Mouse (Mus musculus): ENCODE measurements around the gene Cd151. TPM values are rescaled to one million over a fixed set of nuclear protein-coding genes. Genes with fewer than 3 reads are reported as not detected.

Gene Cd151
- total RNA-seq, 2 experiments from 2014 or later = 297 to 312 TPM

- intact Hi-C loops (cut with DNase I) = no loop called here
- peak in 1 of 2 experiments; percentile 63 for DNase-seq
Observed at GRCm38 (mm10) chr7:141469901-141470636, 2.9 kb downstream of the Cd151 start.

DNA sequence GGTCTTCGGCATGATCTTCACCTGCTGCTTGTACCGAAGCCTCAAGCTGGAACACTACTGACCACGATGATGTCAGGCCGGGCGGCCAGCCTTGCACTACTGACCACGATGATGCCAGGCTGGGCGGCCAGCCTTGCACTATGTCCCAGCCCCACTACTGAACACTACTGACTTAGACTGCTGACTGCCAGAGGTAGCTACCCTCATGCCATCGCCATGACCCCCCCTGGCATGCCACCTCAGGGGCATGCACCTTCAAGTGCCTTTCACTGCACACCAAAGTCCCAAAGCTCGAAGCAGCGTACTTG lies 3.4 kb downstream of the Cd151 start:
- DNase-seq = no peak
- intact Hi-C loops (cut with DNase I) = no loop called here

DNA sequence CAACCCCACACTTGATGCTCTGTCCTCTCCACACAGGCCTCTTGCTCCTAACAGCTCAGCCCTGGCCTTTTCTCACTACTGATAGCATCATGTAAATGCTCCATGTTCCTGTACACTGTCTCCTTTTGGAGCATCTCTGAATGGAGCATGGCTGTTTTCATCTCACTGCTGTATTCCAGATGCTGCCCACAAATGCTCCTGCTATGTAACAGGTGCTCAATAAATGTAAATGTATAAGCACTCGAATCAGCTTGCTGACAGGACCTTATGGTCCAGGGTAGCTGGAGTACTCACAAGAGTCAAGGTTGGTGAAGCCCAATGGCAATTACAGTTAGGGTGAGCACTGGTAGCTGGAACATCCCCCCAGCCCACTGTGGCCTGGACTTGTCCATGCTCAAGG lies 4.0 kb downstream of the Cd151 start:
- DNase-seq = no peak
- intact Hi-C loops (cut with DNase I) = no loop called here

GRCm38 (mm10) chr7:141472226-141472625 lies 5.0 kb downstream of the Cd151 start:
- intact Hi-C loops (cut with DNase I) = no loop called here

DNA sequence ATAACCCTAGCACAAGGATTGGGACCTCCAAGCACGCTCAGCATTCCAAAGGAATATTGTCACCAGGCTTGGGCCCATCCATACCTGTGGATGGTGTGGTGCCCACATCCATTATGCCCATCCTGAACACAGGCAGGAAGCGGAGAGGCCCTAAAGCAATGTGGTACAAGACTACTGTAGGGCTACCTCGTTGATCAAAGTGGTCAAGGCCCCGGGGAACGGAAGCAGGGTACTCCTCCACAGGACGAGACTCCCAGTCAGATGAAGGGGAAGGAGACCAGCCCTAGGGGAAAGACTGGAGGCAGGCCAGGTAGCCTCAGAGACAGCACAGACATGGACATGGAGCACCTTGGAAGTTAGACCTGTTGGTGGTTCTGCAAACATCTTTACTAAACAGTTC lies 5.6 kb downstream of the Cd151 start:
- intact Hi-C loops (cut with DNase I) = no loop called here
- no peak for DNase-seq

More at GRCm38 (mm10) chr7:141472226-141472625, 5.0 kb downstream of the Cd151 start:
- no peak for DNase-seq

- intact Hi-C loops (cut with DNase I) = no loop called here
- no peak for DNase-seq
Observed at GRCm38 (mm10) chr7:141474160-141474559, 7.0 kb downstream of the Cd151 start.

GRCm38 (mm10) chr7:141475011-141475804 lies 8.0 kb downstream of the Cd151 start, which contains the start of the genes Polr2l and Tspan4:
Gene Polr2l (minus strand): TSS chr7:141475132.
Gene Tspan4 (plus strand): TSS chr7:141475240.
- intact Hi-C loops (cut with DNase I) = no loop called here
- peak; percentile 90 to 91 for DNase-seq

- no peak for DNase-seq
- intact Hi-C loops (cut with DNase I) = no loop called here
Observed at GRCm38 (mm10) chr7:141475805-141476158, 8.6 kb downstream of the Cd151 start.

- intact Hi-C loops (cut with DNase I) = no loop called here
- DNase-seq = peak; percentile 89 to 93
Observed at GRCm38 (mm10) chr7:141476226-141476980, 9.2 kb downstream of the Cd151 start.

DNA sequence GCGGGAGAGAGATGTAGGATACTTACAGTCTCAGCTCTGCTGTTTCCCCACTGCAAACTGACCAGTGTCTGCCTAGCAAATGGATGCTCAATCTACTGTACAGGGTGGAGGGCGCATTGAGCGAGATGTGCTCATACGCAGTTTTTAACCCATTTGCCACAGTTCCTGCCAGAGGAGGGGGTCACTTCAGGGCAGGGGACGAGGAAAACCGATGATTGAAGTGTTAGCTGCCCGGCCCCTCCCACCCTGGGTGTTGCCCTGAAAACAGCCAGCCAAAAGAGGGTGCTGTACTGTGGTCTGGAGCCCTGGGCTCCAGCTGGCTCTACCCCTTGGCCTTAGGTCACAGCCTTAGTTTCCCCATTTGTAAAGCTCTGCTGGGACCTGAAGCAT lies 9.8 kb downstream of the Cd151 start:
- intact Hi-C loops (cut with DNase I) = no loop called here
- no peak for DNase-seq

DNA sequence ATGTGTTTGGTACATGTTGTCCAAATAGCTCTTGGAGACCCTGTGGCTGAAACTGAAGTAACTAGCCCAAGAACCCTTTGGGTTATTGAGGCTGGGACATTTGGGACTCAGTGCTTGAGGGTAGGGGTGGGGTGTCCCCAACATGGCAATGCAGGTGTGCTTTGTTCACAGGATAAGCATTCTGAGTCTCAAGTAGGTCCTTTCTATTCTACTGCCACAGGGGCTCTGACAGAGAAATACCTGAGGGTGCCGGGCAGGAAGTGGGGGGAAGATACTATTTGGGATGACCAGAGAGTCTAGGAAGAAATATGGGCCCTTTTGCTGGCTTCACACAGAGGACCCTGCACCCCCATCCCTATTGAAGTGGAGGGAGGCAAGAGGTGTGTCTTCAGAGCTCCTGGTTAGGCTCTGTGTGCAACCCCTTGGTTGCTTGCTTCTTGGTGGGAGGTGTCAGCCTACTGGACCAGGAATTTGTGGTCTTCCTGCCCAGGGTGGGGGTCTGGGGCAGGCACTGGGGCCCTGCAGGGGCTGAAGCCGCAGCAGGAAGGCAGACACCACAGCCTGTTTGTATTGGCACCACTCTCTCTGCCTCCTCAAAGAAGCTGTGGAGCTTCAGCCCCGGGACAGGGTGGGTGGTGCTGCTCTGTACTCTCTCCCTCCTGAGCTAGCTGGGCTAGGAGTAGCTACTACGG lies 10.5 kb downstream of the Cd151 start:
- intact Hi-C loops (cut with DNase I) = no loop called here
- no peak for DNase-seq

- peak in 1 of 2 experiments; percentile 36 for DNase-seq
- intact Hi-C loops (cut with DNase I) = no loop called here
Observed at GRCm38 (mm10) chr7:141478270-141478748, 11.1 kb downstream of the Cd151 start.

GRCm38 (mm10) chr7:141480842-141481497 lies 13.8 kb downstream of the Cd151 start:
- DNase-seq = peak; percentile 82 to 84
- intact Hi-C loops (cut with DNase I) = loop anchor here (1.0 to 5.0 kb wide), 3 partner anchors 44 to 185 kb away; no protein-coding TSS in a partner anchor

- DNase-seq = peak in 1 of 2 experiments; percentile 77
- intact Hi-C loops (cut with DNase I) = loop anchor here (1.0 to 5.0 kb wide), 2 partner anchors 44 to 126 kb away; no protein-coding TSS in a partner anchor
Observed at GRCm38 (mm10) chr7:141481498-141482401, 14.6 kb downstream of the Cd151 start.

- intact Hi-C loops (cut with DNase I) = loop anchor here (5.0 kb wide), 1 partner anchor 125 kb away; no protein-coding TSS in a partner anchor
- no peak for DNase-seq
Observed at GRCm38 (mm10) chr7:141482531-141483024, 15.4 kb downstream of the Cd151 start.

DNA sequence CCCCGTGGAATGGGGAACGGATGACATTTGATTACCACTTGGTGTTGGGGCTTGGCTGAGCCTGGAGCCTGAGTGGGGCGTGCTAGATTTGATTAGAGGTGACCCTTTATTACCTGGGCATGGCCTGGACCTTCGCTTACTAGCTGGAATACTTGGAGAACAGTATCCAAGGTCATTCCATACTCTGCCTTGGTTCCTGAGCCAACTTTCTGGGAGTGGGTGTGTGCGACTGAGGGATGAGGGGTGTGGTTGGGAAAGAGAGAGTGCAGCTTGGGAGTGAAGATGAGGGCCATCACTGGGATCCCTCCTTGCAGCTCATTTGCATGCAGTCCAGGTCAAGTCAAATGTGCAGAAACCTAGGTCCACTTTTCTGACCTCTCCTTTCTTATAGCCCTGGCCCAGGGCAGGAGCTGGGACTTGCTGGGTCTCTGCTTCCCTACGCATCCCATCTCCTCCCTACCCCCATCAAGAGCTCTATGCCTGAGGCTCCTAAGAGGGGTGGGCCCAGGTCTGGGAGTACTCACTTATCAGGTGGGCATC lies 16.0 kb downstream of the Cd151 start:
- no peak for DNase-seq
- intact Hi-C loops (cut with DNase I) = loop anchor here (5.0 kb wide), 1 partner anchor 124 kb away; no protein-coding TSS in a partner anchor

DNA sequence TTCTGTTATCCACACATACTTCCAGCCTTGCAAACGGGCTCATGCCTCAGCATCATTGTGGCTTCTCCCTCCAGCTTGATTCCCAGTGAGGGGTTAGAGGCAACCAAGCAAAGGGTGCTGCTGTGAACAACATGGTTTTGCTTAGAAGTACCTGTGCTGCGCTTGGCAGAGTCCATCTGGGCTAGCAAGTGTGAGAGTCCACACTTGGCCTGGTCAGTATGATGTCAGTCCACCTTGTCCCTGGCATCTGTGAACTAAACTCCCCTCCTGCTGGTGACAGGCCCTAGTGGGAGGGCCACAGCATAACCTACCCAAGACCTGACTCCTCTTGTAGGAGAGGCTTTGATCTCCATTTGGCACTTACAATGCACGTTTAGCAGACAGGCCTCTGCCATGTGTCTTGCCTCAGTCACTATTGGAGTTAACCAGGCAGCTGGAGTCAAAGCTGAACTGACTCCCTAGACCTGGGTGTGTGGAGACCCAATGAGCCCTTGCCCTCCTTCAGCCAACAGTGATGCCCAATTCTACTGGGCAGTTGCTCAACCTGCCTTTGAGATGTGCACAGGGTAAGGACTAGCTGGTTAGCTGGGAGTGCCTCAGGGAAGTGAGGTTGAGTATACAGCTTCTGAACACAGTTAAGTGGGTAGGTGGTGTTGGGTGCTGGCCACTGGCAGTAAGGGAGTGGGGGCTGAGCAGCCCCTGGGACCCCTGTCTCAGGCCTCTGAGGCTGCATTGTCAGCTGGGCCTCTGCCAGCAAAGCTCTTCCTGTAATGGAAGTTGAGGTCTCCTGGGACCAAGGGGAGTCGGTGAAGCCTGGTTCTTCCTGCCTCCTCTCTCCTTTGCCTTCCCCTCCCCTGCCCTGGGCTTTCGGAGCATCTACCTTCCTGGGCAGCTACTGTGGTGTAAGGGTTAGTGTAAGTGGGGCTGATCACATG lies 17.3 kb downstream of the Cd151 start:
- DNase-seq = no peak
- intact Hi-C loops (cut with DNase I) = loop anchor here (5.0 kb wide), 1 partner anchor 123 kb away; no protein-coding TSS in a partner anchor
